In genomic region chr6:91719042-91719747, GRCm38 (mm10) we compare ENCODE assay signal across 8 mouse cellular contexts. TPM values are rescaled to one million over a fixed set of nuclear protein-coding genes. Genes with fewer than 3 reads are reported as not detected.
DNase-seq lines count a peak whose midpoint lies in the region; ATAC-seq and TF ChIP-seq lines count a peak whose summit lies in the region.

No protein-coding gene starts in this region.

- peak overlapping the region; percentile 29 for H3K9ac ChIP-seq in heart, adult 2 months (ENCODE audit: low read depth, low read length)
- H3K9ac ChIP-seq in embryonic facial prominence, embryonic 11.5 days (replicated peaks; ENCODE audit: low read length), result no peak overlapping the region; the same call in 1 of the 2 replicates
- H3K9ac ChIP-seq in midbrain, embryonic 12.5 days (replicated peaks), result peak overlapping the region; percentile 37; the same call in 1 of the 2 replicates

- no peak overlapping the region for H3K4me3 ChIP-seq in heart, adult 2 months
- no peak overlapping the region for H3K4me3 ChIP-seq in embryonic facial prominence, embryonic 11.5 days (ENCODE audit: low read depth, low read length)
- no peak overlapping the region for H3K4me3 ChIP-seq in midbrain, embryonic 12.5 days

- peaks cover 32% of the 10 kb centered on the region for H3K36me3 ChIP-seq in heart, adult 2 months (ENCODE audit: control insufficient read depth, insufficient read depth, low read length)
- no peaks in the 10 kb centered on the region for H3K36me3 ChIP-seq in embryonic facial prominence, embryonic 11.5 days (replicated peaks; ENCODE audit: control insufficient read depth, insufficient read depth, low read depth, low read length)
- peaks cover 13% of the 10 kb centered on the region for H3K36me3 ChIP-seq in midbrain, embryonic 12.5 days

- peak; percentile 21; the same call in 1 of the 2 replicates for ATAC-seq in embryonic facial prominence, embryonic 11.5 days (replicated peaks; ENCODE audit: insufficient number of reproducible peaks, low FRiP score, low TSS enrichment, low read depth)
- ATAC-seq in midbrain, embryonic 12.5 days (ENCODE audit: low FRiP score, low read depth), result peak; percentile 64

- intact Hi-C loops in heart, adult 2 months (cut with DNase I), result no loop called here

- peak overlapping the region; percentile 42 for H3K27ac ChIP-seq in heart, adult 2 months
- H3K27ac ChIP-seq in embryonic facial prominence, embryonic 11.5 days (replicated peaks; ENCODE audit: low read depth, low read length), result peak overlapping the region; percentile 62
- peak overlapping the region; percentile 93 for H3K27ac ChIP-seq in midbrain, embryonic 12.5 days (replicated peaks)

- no peak for TF ChIP-seq CTCF in heart, adult 2 months (IDR thresholded peaks at IDR 0.05)

- H3K9me3 ChIP-seq in embryonic facial prominence, embryonic 11.5 days (replicated peaks; ENCODE audit: control insufficient read depth, low read length), result no peaks in the 10 kb centered on the region
- no peaks in the 10 kb centered on the region for H3K9me3 ChIP-seq in midbrain, embryonic 12.5 days

- 0 out of 2 replicates have a peak, but pooled peaks cover 2% of the 10 kb centered on the region for H3K79me2 ChIP-seq in heart, adult 2 months (replicated peaks; ENCODE audit: control insufficient read depth, insufficient read depth, low read length)

- H3K27me3 ChIP-seq in heart, adult 2 months (ENCODE audit: control insufficient read depth, insufficient read depth, low read length), result no peaks in the 10 kb centered on the region
- no peaks in the 10 kb centered on the region for H3K27me3 ChIP-seq in embryonic facial prominence, embryonic 11.5 days (ENCODE audit: control insufficient read depth, insufficient read depth, low read length)
- no peaks in the 10 kb centered on the region; the same call in 1 of the 2 replicates for H3K27me3 ChIP-seq in midbrain, embryonic 12.5 days

- no peak overlapping the region for H3K4me2 ChIP-seq in embryonic facial prominence, embryonic 11.5 days (ENCODE audit: low read depth, low read length)
- peak overlapping the region; percentile 38 for H3K4me2 ChIP-seq in midbrain, embryonic 12.5 days (replicated peaks)

- no peak for TF ChIP-seq POLR2A in heart, adult 2 months (IDR thresholded peaks at IDR 0.05; ENCODE audit: insufficient read depth, low read depth, low read length)

- peaks cover 41% of the 10 kb centered on the region for H3K4me1 ChIP-seq in heart, adult 2 months (ENCODE audit: control insufficient read depth, insufficient read depth, low read length)
- peaks cover 16% of the 10 kb centered on the region for H3K4me1 ChIP-seq in embryonic facial prominence, embryonic 11.5 days (ENCODE audit: control insufficient read depth, insufficient read depth, low read length)
- H3K4me1 ChIP-seq in midbrain, embryonic 12.5 days, result peaks cover 40% of the 10 kb centered on the region

- 45% methylated on average over 6 of the region's 6 CpGs for WGBS in heart, adult 2 months
- WGBS in embryonic facial prominence, embryonic 11.5 days, result 63% methylated on average over 6 of the region's 6 CpGs
- WGBS in midbrain, embryonic 12.5 days, result 49% methylated on average over 6 of the region's 6 CpGs

- no peak for TF ChIP-seq EP300 in heart, adult 2 months (IDR thresholded peaks at IDR 0.05; ENCODE audit: insufficient read depth, low read depth, low read length)

- no peak for DNase-seq in heart, adult 2 months
- DNase-seq in heart, adult 8-10 months (ENCODE audit: low spot score), result no peak
- no peak for DNase-seq in embryonic facial prominence, embryonic 11.5 days (ENCODE audit: low spot score)
- DNase-seq in heart, postnatal 4 days, result peak; percentile 50
- peak; percentile 75 for DNase-seq in layer of hippocampus, adult 9-11 months
- no peak for DNase-seq in spleen, postnatal 36 days (ENCODE audit: low spot score in 2 of 2)
- DNase-seq in urinary bladder, adult 18-20 months (ENCODE audit: low spot score in 2 of 2), result no peak

RNA-seq across cellular contexts. Expression of gene Slc6a6, which starts 35.3 kb away (rescaled TPM):
- total RNA-seq in heart, adult 2 months (2021), result 10 to 100 TPM; 56.4 to 96.9 TPM
- 86.2 and 118 TPM in 2 replicates for polyA plus RNA-seq in heart, adult 2 months (2012; rRNA removed)
- total RNA-seq in heart, adult 8-10 months (2022), result 100 to 1,000 TPM in 2 of 4 experiments, 10 to 100 TPM in 2; 91.8 to 114 (median 101) TPM
- 35.3 and 40.6 TPM in 2 replicates for polyA plus RNA-seq in embryonic facial prominence, embryonic 11.5 days (2014; fragmentation: Nextera tagmentation; extraction: Ambion mirVana)
- total RNA-seq in heart, postnatal 4 days (2021), result 100 to 1,000 TPM; 142 to 158 TPM
- polyA plus RNA-seq in midbrain, embryonic 12.5 days (2016; fragmentation: Nextera tagmentation; extraction: Ambion mirVana), result 69.4 and 82.8 TPM in 2 replicates

Comparison
In these comparisons a context has a peak if more than half of its experiments do, and no peak if none do; other contexts are left out.
1. DNase-seq: peak in heart, postnatal 4 days (single experiment) and layer of hippocampus, adult 9-11 months (single experiment); none in heart, adult 2 months (0 of 2), heart, adult 8-10 months (single experiment), embryonic facial prominence, embryonic 11.5 days (single experiment), spleen, postnatal 36 days (0 of 2) and urinary bladder, adult 18-20 months (0 of 2).
2. H3K27ac ChIP-seq: peak in every context shown above with its lines; median percentile 93 in midbrain, embryonic 12.5 days; 62 in embryonic facial prominence, embryonic 11.5 days; 42 in heart, adult 2 months.